In genomic region chr17:66058160-66058559, GRCm38 (mm10) we compare ENCODE assay signal across 21 mouse cellular contexts. TPM values are rescaled to one million over a fixed set of nuclear protein-coding genes. Genes with fewer than 3 reads are reported as not detected.
A peak's percentile ranks its signal among the peaks of the same experiment; 100 is the strongest.
DNase-seq lines count a peak whose midpoint lies in the region; ATAC-seq and TF ChIP-seq lines count a peak whose summit lies in the region.
"Had no signal": no experiment of that assay in that cellular context is flagged by ENCODE, and none has a peak within 500 bp of the region (broad histone marks: within the 10 kb centered on the region; RNA-seq: fewer than 3 reads in every experiment).

No protein-coding gene starts in this region.

- no peak overlapping the region for H3K27ac ChIP-seq in CH12.LX (ENCODE audit: insufficient read depth, low read depth)
- H3K27ac ChIP-seq in midbrain, embryonic 15.5 days, result no peak overlapping the region
- H3K27ac ChIP-seq in forebrain, embryonic 10.5 days, result no peak overlapping the region
- H3K27ac ChIP-seq: embryonic facial prominence, embryonic 13.5 days; embryonic facial prominence, embryonic 15.5 days; forebrain, embryonic 13.5 days; forebrain, embryonic 15.5 days had no signal

- H3K27me3 ChIP-seq in CH12.LX (replicated peaks), result no peaks in the 10 kb centered on the region
- no peaks in the 10 kb centered on the region for H3K27me3 ChIP-seq in splenic B cell, adult 2 months (ENCODE audit: control insufficient read depth, insufficient read depth, low read length, poor library complexity, severe bottlenecking)
- H3K27me3 ChIP-seq in midbrain, embryonic 15.5 days (replicated peaks), result no peaks in the 10 kb centered on the region
- no peaks in the 10 kb centered on the region for H3K27me3 ChIP-seq in forebrain, embryonic 10.5 days (ENCODE audit: poor library complexity, severe bottlenecking)
- H3K27me3 ChIP-seq: embryonic facial prominence, embryonic 13.5 days; embryonic facial prominence, embryonic 15.5 days; forebrain, embryonic 13.5 days; forebrain, embryonic 15.5 days had no signal

- H3K4me2 ChIP-seq in CH12.LX (ENCODE audit: insufficient read depth, low read depth, poor library complexity, severe bottlenecking), result peak overlapping the region; percentile 56; the same call in 1 of the 2 replicates
- no peak overlapping the region for H3K4me2 ChIP-seq in midbrain, embryonic 15.5 days
- H3K4me2 ChIP-seq: embryonic facial prominence, embryonic 13.5 days; embryonic facial prominence, embryonic 15.5 days; forebrain, embryonic 13.5 days; forebrain, embryonic 15.5 days had no signal

- ATAC-seq in midbrain, embryonic 15.5 days (replicated peaks), result no peak
- ATAC-seq: forebrain, embryonic 13.5 days; forebrain, embryonic 15.5 days had no signal

- DNase-seq in spleen, postnatal 36 days (ENCODE audit: low spot score in 2 of 2), result peak; percentile 16 to 20
- DNase-seq in spleen, adult 18-20 months, result no peak
- DNase-seq in CH12.LX (ENCODE audit: extremely low read depth), result peak; percentile 53
- DNase-seq in splenic B cell, adult 2 months (ENCODE audit: low read depth, low spot score), result peak; percentile 65
- no peak for DNase-seq in forebrain, embryonic 10.5 days (ENCODE audit: extremely low spot score, low spot score)
- DNase-seq: adrenal gland, adult 2 months; adrenal gland, postnatal 10 days; adrenal gland, postnatal 25 days; cerebellum, adult 11 months; cerebellum, adult 18-20 months; cerebellum, adult 8-10 months; cerebellum, adult 9-11 months; cerebellum, postnatal 14 days; cerebellum, postnatal 36 days; embryo, embryonic 11 days had no signal

- in situ Hi-C loops in CH12.LX (cut with MboI; ENCODE audit: low pct_ligation_motif_present, low pct_unique_long_range_greater_than_20kb, low sequenced_read_pairs), result no loop called here

- no peak overlapping the region for H3K9ac ChIP-seq in CH12.LX (ENCODE audit: insufficient read depth, low read depth)
- no peak overlapping the region for H3K9ac ChIP-seq in midbrain, embryonic 15.5 days
- H3K9ac ChIP-seq: embryonic facial prominence, embryonic 13.5 days; embryonic facial prominence, embryonic 15.5 days; forebrain, embryonic 13.5 days; forebrain, embryonic 15.5 days had no signal

- peak; percentile 52; the same call in 1 of the 2 replicates for TF ChIP-seq EP300 in CH12.LX (IDR thresholded peaks at IDR 0.05; ENCODE audit: low read length)

- dilution Hi-C loops in CH12.LX (cut with MboI; ENCODE audit: extremely low pct_ligation_motif_present, extremely low pct_unique_long_range_greater_than_20kb, low sequenced_read_pairs), result no loop called here

- no peak for TF ChIP-seq POLR2A in CH12.LX (IDR thresholded peaks at IDR 0.05; ENCODE audit: low read depth, low read length)

- no peak for TF ChIP-seq RAD21 in CH12.LX (IDR thresholded peaks at IDR 0.05; ENCODE audit: low read depth, low read length)

- peaks cover 16 to 36% of the 10 kb centered on the region in 2 experiments for H3K4me1 ChIP-seq in CH12.LX (ENCODE audit: control insufficient read depth in 1 of 2, insufficient read depth in 2 of 2)
- H3K4me1 ChIP-seq in midbrain, embryonic 15.5 days, result peaks cover 6% of the 10 kb centered on the region; the same call in 1 of the 2 replicates
- 0 out of 2 replicates have a peak, but pooled peaks cover 8% of the 10 kb centered on the region for H3K4me1 ChIP-seq in forebrain, embryonic 10.5 days
- H3K4me1 ChIP-seq: forebrain, embryonic 15.5 days had no signal

- H3K36me3 ChIP-seq in CH12.LX (replicated peaks in 1 of 2; ENCODE audit: control insufficient read depth in 1 of 2, insufficient read depth in 1 of 2, low read length in 1 of 2), result no peaks in the 10 kb centered on the region
- no peaks in the 10 kb centered on the region for H3K36me3 ChIP-seq in splenic B cell, adult 2 months (ENCODE audit: control insufficient read depth, insufficient read depth, low read length, poor library complexity, severe bottlenecking)
- H3K36me3 ChIP-seq in midbrain, embryonic 15.5 days (replicated peaks), result no peaks in the 10 kb centered on the region
- H3K36me3 ChIP-seq in forebrain, embryonic 10.5 days (replicated peaks), result no peaks in the 10 kb centered on the region
- H3K36me3 ChIP-seq: embryonic facial prominence, embryonic 13.5 days; embryonic facial prominence, embryonic 15.5 days; forebrain, embryonic 15.5 days had no signal

- peaks cover 12% of the 10 kb centered on the region for H3K79me2 ChIP-seq in CH12.LX (replicated peaks; ENCODE audit: control insufficient read depth, extremely low read depth, insufficient read depth, poor library complexity, severe bottlenecking)

- H3K4me3 ChIP-seq in CH12.LX (replicated peaks in 1 of 3; ENCODE audit: low read depth in 2 of 3, low read length in 2 of 3, poor library complexity in 1 of 3), result no peak overlapping the region
- no peak overlapping the region for H3K4me3 ChIP-seq in midbrain, embryonic 15.5 days
- no peak overlapping the region for H3K4me3 ChIP-seq in forebrain, embryonic 10.5 days
- H3K4me3 ChIP-seq: embryonic facial prominence, embryonic 13.5 days; embryonic facial prominence, embryonic 15.5 days; erythroblast, embryonic 14.5 days; forebrain, embryonic 13.5 days; forebrain, embryonic 15.5 days had no signal

- H3K9me3 ChIP-seq in CH12.LX (replicated peaks; ENCODE audit: low read length), result no peaks in the 10 kb centered on the region
- no peaks in the 10 kb centered on the region for H3K9me3 ChIP-seq in midbrain, embryonic 15.5 days
- H3K9me3 ChIP-seq in forebrain, embryonic 10.5 days, result no peaks in the 10 kb centered on the region
- H3K9me3 ChIP-seq: embryonic facial prominence, embryonic 13.5 days; embryonic facial prominence, embryonic 15.5 days; forebrain, embryonic 13.5 days; forebrain, embryonic 15.5 days had no signal

- 96% methylated on average over 4 of the region's 4 CpGs for WGBS in midbrain, embryonic 15.5 days
- WGBS in forebrain, embryonic 10.5 days, result 94% methylated on average over 4 of the region's 4 CpGs

- TF ChIP-seq CTCF in CH12.LX (conservative IDR thresholded peaks at IDR 0.05 in 1 of 2, IDR thresholded peaks at IDR 0.05 in 1 of 2; ENCODE audit: low read depth in 2 of 2, low read length in 2 of 2), result no peak

TF ChIP-seq in CH12.LX, 34 proteins besides CTCF, POLR2A, EP300 and RAD21:
- 0 out of 2 replicates have a peak, but pooled peaks have one; percentile 49 for TF ChIP-seq TCF12 (IDR thresholded peaks at IDR 0.05; ENCODE audit: low read depth, low read length)
- no peak for TF ChIP-seq POLR2AphosphoS2 (IDR thresholded peaks at IDR 0.05; ENCODE audit: low read depth, low read length)
- no peak for TF ChIP-seq SIN3A (IDR thresholded peaks at IDR 0.05; ENCODE audit: low read length)
- TF ChIP-seq MEF2A (IDR thresholded peaks at IDR 0.05; ENCODE audit: borderline replicate concordance, low read depth, low read length), result no peak
- no peak for TF ChIP-seq ZC3H11A (IDR thresholded peaks at IDR 0.05; ENCODE audit: low read depth, low read length)
- no peak for TF ChIP-seq MAFK (IDR thresholded peaks at IDR 0.05; ENCODE audit: insufficient replicate concordance, low read length)
- TF ChIP-seq USF1 (IDR thresholded peaks at IDR 0.05; ENCODE audit: low read depth, low read length), result no peak
- no peak for TF ChIP-seq IRF4 (IDR thresholded peaks at IDR 0.05; ENCODE audit: low read depth, low read length)
- TF ChIP-seq ETS1 (conservative IDR thresholded peaks at IDR 0.05; ENCODE audit: low read depth, low read length), result peak; percentile 33; the same call in 1 of the 2 replicates
- TF ChIP-seq JUND (conservative IDR thresholded peaks at IDR 0.05; ENCODE audit: low read depth, low read length), result no peak
- TF ChIP-seq UBTF (IDR thresholded peaks at IDR 0.05; ENCODE audit: low read depth, low read length), result no peak
- no peak for TF ChIP-seq ZKSCAN1 (IDR thresholded peaks at IDR 0.05; ENCODE audit: borderline replicate concordance, low read depth, low read length)
- no peak for TF ChIP-seq ZNF384 (IDR thresholded peaks at IDR 0.05; ENCODE audit: low read depth, low read length)
TF ChIP-seq in CH12.LX: peak in this region for 2.

RNA-seq across cellular contexts. Expression of gene Ankrd12, which starts 18.7 kb away (rescaled TPM):
- total RNA-seq in CH12.LX (2012; rRNA removed) (5.6 and 5.7 TPM in 2 replicates), CH12.LX (2014; rRNA removed) (1.1 and 1.7 TPM in 2 replicates)
- polyA plus RNA-seq in CH12.LX (2012; ENCODE audit: insufficient read length, low read depth), result 1.2 and 1.6 TPM in 2 replicates
- 161 and 170 TPM in 2 replicates for polyA plus RNA-seq in midbrain, embryonic 15.5 days (2015; fragmentation: Nextera tagmentation; extraction: Ambion mirVana)
- 11.7 and 14.6 TPM in 2 replicates for polyA plus RNA-seq in forebrain, embryonic 10.5 days (2016; fragmentation: Nextera tagmentation; extraction: Ambion mirVana)

RNA-seq across cellular contexts. Expression of gene Ndufv2, which starts 43.2 kb away (rescaled TPM):
- total RNA-seq in CH12.LX (2012; rRNA removed) (108 and 122 TPM in 2 replicates), CH12.LX (2014; rRNA removed) (260 and 300 TPM in 2 replicates)
- polyA plus RNA-seq in CH12.LX (2012; ENCODE audit: insufficient read length, low read depth), result 200 and 201 TPM in 2 replicates
- 341 and 355 TPM in 2 replicates for polyA plus RNA-seq in midbrain, embryonic 15.5 days (2015; fragmentation: Nextera tagmentation; extraction: Ambion mirVana)
- polyA plus RNA-seq in forebrain, embryonic 10.5 days (2016; fragmentation: Nextera tagmentation; extraction: Ambion mirVana), result 325 and 337 TPM in 2 replicates

RNA-seq across cellular contexts. Expression of gene Washc1, which starts 53.2 kb away (rescaled TPM):
- total RNA-seq in CH12.LX (2012; rRNA removed) (18.3 and 20.3 TPM in 2 replicates), CH12.LX (2014; rRNA removed) (16.4 and 16.5 TPM in 2 replicates)
- polyA plus RNA-seq in CH12.LX (2012; ENCODE audit: insufficient read length, low read depth), result 27.4 and 27.8 TPM in 2 replicates
- polyA plus RNA-seq in midbrain, embryonic 15.5 days (2015; fragmentation: Nextera tagmentation; extraction: Ambion mirVana), result 44.9 and 46.3 TPM in 2 replicates
- 31.6 and 31.8 TPM in 2 replicates for polyA plus RNA-seq in forebrain, embryonic 10.5 days (2016; fragmentation: Nextera tagmentation; extraction: Ambion mirVana)

Comparison
In these comparisons a context has a peak if more than half of its experiments do, and no peak if none do; other contexts are left out.
1. DNase-seq: peak in spleen, postnatal 36 days (2 of 2), CH12.LX (single experiment) and splenic B cell, adult 2 months (single experiment); none in spleen, adult 18-20 months (0 of 2) and forebrain, embryonic 10.5 days (single experiment).
2. RNA of gene Ankrd12, which starts 18.7 kb away (polyA plus RNA-seq): 161 to 170 TPM in midbrain, embryonic 15.5 days; 11.7 to 14.6 TPM in forebrain, embryonic 10.5 days and 1.2 to 1.6 TPM in CH12.LX; every median in the first group is over 10 times any median in the second.